In the genomic region with DNA sequence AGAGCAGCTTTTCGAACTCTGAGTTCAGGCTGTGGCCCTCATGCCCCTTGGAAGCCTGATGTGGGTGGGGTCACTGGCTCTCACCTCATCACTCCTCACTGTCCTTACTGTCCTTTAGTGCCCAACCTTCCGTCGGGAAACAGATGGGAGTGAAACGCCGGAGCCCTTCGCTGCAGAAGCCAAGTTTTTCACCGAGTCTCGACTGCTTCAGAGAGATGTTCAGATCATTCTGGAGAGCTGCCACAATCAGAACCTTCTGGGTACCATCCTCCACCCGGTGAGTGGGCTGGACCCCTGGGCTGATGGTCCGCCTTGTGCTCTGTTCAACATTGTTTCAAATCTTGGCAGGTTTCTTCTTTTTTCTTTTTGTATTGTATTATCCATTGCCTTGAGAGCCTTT, we compare ENCODE assay signal across 12 mouse cellular contexts.
"Had no signal": no experiment of that assay in that cellular context is flagged by ENCODE, and none has a peak within 500 bp of the region (broad histone marks: within the 10 kb centered on the region; RNA-seq: fewer than 3 reads in every experiment).

No protein-coding gene starts in this region.

- DNase-seq: retina, postnatal 1 day; right cerebral cortex, adult 18-20 months; right cerebral cortex, postnatal 14 days; right cerebral cortex, postnatal 25 days; right cerebral cortex, postnatal 4 days; spleen, adult 18-20 months; thymus, adult 18-20 months; thymus, adult 2 months; thymus, postnatal 14 days; thymus, postnatal 25 days; thymus, postnatal 36 days; thymus, postnatal 4 days had no signal
